Mouse (Mus musculus) T-helper 2 cell (primary cell): ENCODE measurements around the gene Prss22.

Experiments
- in situ Hi-C: fragments of 300-600 bp; cut with MboI, MseI; formaldehyde crosslinking; loops from one replicate; pipeline ENCODE4 v1.15.1; 2025; ENCODE audit warnings: high pct_unique_total_duplicates

Prss22 gene

GRCm38 (mm10) chr17:23998383-23998782 is 483 bp upstream of the Prss22 start:
- in situ Hi-C loops, result no loop called here

GRCm38 (mm10) chr17:23995421-23995820 is 2.5 kb downstream of the Prss22 start:
- in situ Hi-C loops, result no loop called here

- in situ Hi-C loops, result no loop called here
Measured at GRCm38 (mm10) chr17:23994667-23995066, 3.2 kb downstream of the Prss22 start.

GRCm38 (mm10) chr17:23993559-23994428 is 4.1 kb downstream of the Prss22 start:
- in situ Hi-C loops, result no loop called here

GRCm38 (mm10) chr17:23992789-23993553 is 4.9 kb downstream of the Prss22 start:
- in situ Hi-C loops, result no loop called here

GRCm38 (mm10) chr17:23989802-23990201 is 8.1 kb downstream of the Prss22 start:
- in situ Hi-C loops, result no loop called here

GRCm38 (mm10) chr17:23984989-23985388 is 12.9 kb downstream of the Prss22 start:
- in situ Hi-C loops, result no loop called here

- in situ Hi-C loops, result no loop called here
Measured at GRCm38 (mm10) chr17:23982912-23983311, 15.0 kb downstream of the Prss22 start.

GRCm38 (mm10) chr17:23980297-23980909 is 17.5 kb downstream of the Prss22 start, which contains the start of gene Prss30:
Gene Prss30, minus strand, starts transcription at chr17:23980566.
- in situ Hi-C loops, result no loop called here

- in situ Hi-C loops, result no loop called here
Measured at GRCm38 (mm10) chr17:23979471-23979870, 18.4 kb downstream of the Prss22 start.

- in situ Hi-C loops, result no loop called here
Measured at GRCm38 (mm10) chr17:23976665-23977064, 21.2 kb downstream of the Prss22 start.

- in situ Hi-C loops, result loop anchor here (25.0 kb wide), 1 partner anchor 109 kb away; the partner anchor contains the start of gene Prss21
Measured at GRCm38 (mm10) chr17:23971315-23971714, 26.6 kb downstream of the Prss22 start.

- in situ Hi-C loops, result loop anchor here (25.0 kb wide), 1 partner anchor 107 kb away; the partner anchor contains the start of gene Prss21
Measured at GRCm38 (mm10) chr17:23969231-23969630, 28.7 kb downstream of the Prss22 start.

- in situ Hi-C loops, result loop anchor here (25.0 kb wide), 1 partner anchor 106 kb away; the partner anchor contains the start of gene Prss21
Measured at GRCm38 (mm10) chr17:23968780-23969179, 29.1 kb downstream of the Prss22 start.

- in situ Hi-C loops, result loop anchor here (25.0 kb wide), 1 partner anchor 105 kb away; the partner anchor contains the start of gene Prss21
Measured at GRCm38 (mm10) chr17:23966658-23967401, 31.1 kb downstream of the Prss22 start.

- in situ Hi-C loops, result loop anchor here (25.0 kb wide), 1 partner anchor 104 kb away; the partner anchor contains the start of gene Prss21
Measured at GRCm38 (mm10) chr17:23965805-23966425, 32.0 kb downstream of the Prss22 start.

GRCm38 (mm10) chr17:23961573-23962122 is 36.3 kb downstream of the Prss22 start:
- in situ Hi-C loops, result loop anchor here (25.0 kb wide), 1 partner anchor 99 kb away; the partner anchor contains the start of gene Prss21

GRCm38 (mm10) chr17:23960084-23960738 is 37.7 kb downstream of the Prss22 start:
- in situ Hi-C loops, result loop anchor here (25.0 kb wide), 1 partner anchor 98 kb away; the partner anchor contains the start of gene Prss21

- in situ Hi-C loops, result loop anchor here (25.0 kb wide), 1 partner anchor 93 kb away; the partner anchor contains the start of gene Prss21
Measured at GRCm38 (mm10) chr17:23955174-23955573, 42.7 kb downstream of the Prss22 start, which contains the start of gene Sbpl. Gene Sbpl, minus strand, starts transcription at chr17:23955274.
